Mouse (Mus musculus) lung, adult 2 months (tissue): ENCODE measurements around the gene Fbxw11. TPM values are rescaled to one million over a fixed set of nuclear protein-coding genes. Genes with fewer than 3 reads are reported as not detected.
"Not testable (repeated sequence)": the region's sequence is repeated elsewhere in the genome, so short reads cannot be mapped to it uniquely, and the experiment has no call there.

ENCODE experiments used
- DNase-seq: peaks from one replicate; pipeline ENCODE4 v3.0.0; 2022
- H3K4me1 ChIP-seq: fragments of 200-500 bp; 2 replicates; pipeline ENCODE4 v1.6.1; 2011; ENCODE audit warnings: low read length; ENCODE audit not compliant: control insufficient read depth, insufficient read depth
- H3K4me3 ChIP-seq: fragments of 200-500 bp; replicated peaks from 2 replicates; pipeline ENCODE3; 2011; ENCODE audit warnings: low read depth, mild to moderate bottlenecking, control low read depth, low read length; ENCODE audit errors: extremely low read depth
- CTCF ChIP-seq: fragments of 200-500 bp; IDR thresholded peaks from 2 replicates; pipeline ENCODE4 v1.5.1; 2011; ENCODE audit warnings: mild to moderate bottlenecking, low read length, control low read depth; ENCODE audit not compliant: insufficient read depth
- POLR2A ChIP-seq: fragments of 200-500 bp; IDR thresholded peaks from 2 replicates; pipeline ENCODE4 v1.6.1; 2011; ENCODE audit warnings: low read depth, mild to moderate bottlenecking, control low read depth, low read length, borderline replicate concordance; ENCODE audit errors: extremely low read depth
- WGBS: fragments of 180-500 bp; shearing (Covaris S2); methylation state at CpG from one replicate; pipeline ENCODE4 v1.1.7; 2018; 5-methylcytosine and 5-hydroxymethylcytosine counted together
- polyA plus RNA-seq: library from polyadenylated mRNA; depleted of rRNA; stranded (reverse); fragments of >200 nt; gene quantifications from 2 replicates; pipeline ENCODE4 v1.2.3, GENCODE M21; 2012

Fbxw11 gene
- polyA plus RNA-seq, 1 experiment: 49.2 TPM

- DNase-seq: no peak
- peaks cover 5% of the 10 kb centered on the region for H3K4me1 ChIP-seq
- TF ChIP-seq CTCF: no peak
- no peak for TF ChIP-seq POLR2A
- WGBS: 95% methylated on average over 2 of the region's 2 CpGs
- no peak overlapping the region for H3K4me3 ChIP-seq
Measured at GRCm38 (mm10) chr11:32714896-32715295, 72.4 kb downstream of the Fbxw11 start.

GRCm38 (mm10) chr11:32715495-32715894, 73.0 kb downstream of the Fbxw11 start:
- no peak overlapping the region for H3K4me3 ChIP-seq
- 66% methylated on average over 6 of the region's 6 CpGs for WGBS
- no peak for DNase-seq
- peaks cover 5% of the 10 kb centered on the region for H3K4me1 ChIP-seq
- TF ChIP-seq POLR2A (no peak), CTCF (no peak)

- WGBS: 60% methylated on average over 5 of the region's 5 CpGs
- H3K4me3 ChIP-seq: no peak overlapping the region
- no peak for DNase-seq
- TF ChIP-seq CTCF (no peak), POLR2A (no peak)
- peaks cover 5% of the 10 kb centered on the region for H3K4me1 ChIP-seq
Measured at GRCm38 (mm10) chr11:32715970-32716369, 73.4 kb downstream of the Fbxw11 start.

GRCm38 (mm10) chr11:32716876-32717275, 74.4 kb downstream of the Fbxw11 start:
- WGBS: 82% methylated on average over 4 of the region's 4 CpGs
- TF ChIP-seq POLR2A (no peak), CTCF (no peak)
- Histone ChIP-seq H3K4me1 (peaks cover 5% of the 10 kb centered on the region), H3K4me3 (no peak overlapping the region)
- DNase-seq: no peak

GRCm38 (mm10) chr11:32717711-32718110, 75.2 kb downstream of the Fbxw11 start:
- H3K4me3 ChIP-seq, H3K4me1 ChIP-seq, DNase-seq: not testable (repeated sequence)
- 94% methylated on average over 9 of the region's 9 CpGs for WGBS

- DNase-seq: no peak
- TF ChIP-seq POLR2A: no peak
- TF ChIP-seq CTCF: no peak
- no peak overlapping the region for H3K4me3 ChIP-seq
- peaks cover 3% of the 10 kb centered on the region for H3K4me1 ChIP-seq
- 41% methylated on average over 2 of the region's 2 CpGs for WGBS
Measured at GRCm38 (mm10) chr11:32718371-32718770, 75.8 kb downstream of the Fbxw11 start.

- TF ChIP-seq POLR2A (no peak), CTCF (no peak)
- no peak for DNase-seq
- Histone ChIP-seq H3K4me1 (peaks cover 3% of the 10 kb centered on the region), H3K4me3 (no peak overlapping the region)
- WGBS: 84% methylated on average over 4 of the region's 4 CpGs
Measured at GRCm38 (mm10) chr11:32718979-32719378, 76.5 kb downstream of the Fbxw11 start.

GRCm38 (mm10) chr11:32722653-32723052, 80.1 kb downstream of the Fbxw11 start:
- H3K4me3 ChIP-seq: no peak overlapping the region
- no peaks in the 10 kb centered on the region; the same call in 1 of the 2 replicates for H3K4me1 ChIP-seq
- DNase-seq: no peak
- WGBS: 86% methylated on average over 5 of the region's 5 CpGs
- TF ChIP-seq POLR2A (no peak), CTCF (no peak)

- WGBS: 60% methylated on average over 2 of the region's 2 CpGs
Measured at GRCm38 (mm10) chr11:32723287-32723686, 80.8 kb downstream of the Fbxw11 start.

GRCm38 (mm10) chr11:32725171-32725570, 82.6 kb downstream of the Fbxw11 start:
- Histone ChIP-seq H3K4me3 (no peak overlapping the region), H3K4me1 (peaks cover 5% of the 10 kb centered on the region)
- TF ChIP-seq POLR2A: no peak
- TF ChIP-seq CTCF: no peak
- WGBS: 83% methylated on average over 9 of the region's 9 CpGs
- no peak for DNase-seq

More at GRCm38 (mm10) chr11:32723287-32723686, 80.8 kb downstream of the Fbxw11 start:
- H3K4me3 ChIP-seq: no peak overlapping the region
- H3K4me1 ChIP-seq: no peaks in the 10 kb centered on the region; the same call in 1 of the 2 replicates
- TF ChIP-seq POLR2A: no peak
- no peak for TF ChIP-seq CTCF
- DNase-seq: no peak

GRCm38 (mm10) chr11:32732467-32732866, 89.9 kb downstream of the Fbxw11 start:
- Histone ChIP-seq H3K4me3 (no peak overlapping the region), H3K4me1 (peaks cover 5% of the 10 kb centered on the region)
- no peak for TF ChIP-seq POLR2A
- no peak for TF ChIP-seq CTCF
- DNase-seq: no peak
- WGBS: 33% methylated on average over 5 of the region's 5 CpGs

- TF ChIP-seq CTCF: no peak
- no peak for TF ChIP-seq POLR2A
- no peak for DNase-seq
- 90% methylated on average over 6 of the region's 6 CpGs for WGBS
- Histone ChIP-seq H3K4me3 (no peak overlapping the region), H3K4me1 (peaks cover 5% of the 10 kb centered on the region)
Measured at GRCm38 (mm10) chr11:32733195-32733594, 90.7 kb downstream of the Fbxw11 start.
